Mouse (Mus musculus): ENCODE measurements at regions not wholly inside any gene's neighbourhood (a gene's known extent, or its start where the extent isn't known, plus 50 kb on each side); places are given as distances from the start of the nearest gene placed in this dataset.
"Not testable (repeated sequence)": the region's sequence is repeated elsewhere in the genome, so short reads cannot be mapped to it uniquely, and the experiment has no call there.

DNA sequence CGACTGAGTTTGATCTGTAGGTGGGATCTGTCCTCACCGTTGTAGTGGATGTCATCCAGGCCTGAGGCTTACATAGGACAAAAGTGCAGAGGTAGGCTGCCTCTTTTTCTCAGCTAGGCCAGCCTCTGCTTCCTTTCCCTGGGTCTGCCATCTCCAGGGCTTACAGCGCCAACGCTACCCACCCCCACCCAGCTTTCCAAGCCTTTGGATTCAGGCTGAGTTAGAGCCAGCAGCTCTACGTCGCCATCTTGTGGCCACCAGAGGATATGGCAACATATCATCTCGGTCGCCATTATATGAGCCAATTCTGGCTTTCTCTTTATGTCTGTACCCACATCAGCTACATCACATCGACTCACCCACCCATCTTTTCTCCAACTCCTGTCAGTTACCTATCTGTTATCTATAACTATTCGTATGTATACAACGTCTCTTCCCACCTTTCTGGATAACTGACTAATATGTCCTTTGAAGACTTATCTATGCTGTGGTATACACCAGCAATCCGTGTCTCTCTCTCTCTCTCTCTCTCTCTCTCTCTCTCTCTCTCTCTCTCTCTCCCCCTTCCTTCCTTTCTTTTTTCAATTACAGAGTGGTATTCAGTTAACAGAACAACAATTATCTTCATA lies 74.2 kb upstream of the Klf14 start:
- Histone ChIP-seq H3K9ac (ENCODE audit: low read depth, poor library complexity, severe bottlenecking) (no peak overlapping the region), H3K4me3 (ENCODE audit: low read depth, low read length) (no peak overlapping the region), H3K9me3 (replicated peaks; ENCODE audit: control insufficient read depth, insufficient read depth, low read length, poor library complexity, severe bottlenecking) (no peaks in the 10 kb centered on the region), H3K27ac (ENCODE audit: insufficient read depth, low read length) (no peak overlapping the region), H3K36me3 (ENCODE audit: control insufficient read depth, insufficient read depth, low read length, poor library complexity, severe bottlenecking) (no peaks in the 10 kb centered on the region), H3K4me1 (ENCODE audit: control insufficient read depth, insufficient read depth, low read length) (no peaks in the 10 kb centered on the region), H3K27me3 (ENCODE audit: control insufficient read depth, insufficient read depth, low read length, poor library complexity, severe bottlenecking) (no peaks in the 10 kb centered on the region)
- TF ChIP-seq CTCF (IDR thresholded peaks at IDR 0.05; ENCODE audit: low read depth, low read length) (peak; percentile 87), POLR2A (IDR thresholded peaks at IDR 0.05; ENCODE audit: insufficient read depth, low read length) (no peak)

DNA sequence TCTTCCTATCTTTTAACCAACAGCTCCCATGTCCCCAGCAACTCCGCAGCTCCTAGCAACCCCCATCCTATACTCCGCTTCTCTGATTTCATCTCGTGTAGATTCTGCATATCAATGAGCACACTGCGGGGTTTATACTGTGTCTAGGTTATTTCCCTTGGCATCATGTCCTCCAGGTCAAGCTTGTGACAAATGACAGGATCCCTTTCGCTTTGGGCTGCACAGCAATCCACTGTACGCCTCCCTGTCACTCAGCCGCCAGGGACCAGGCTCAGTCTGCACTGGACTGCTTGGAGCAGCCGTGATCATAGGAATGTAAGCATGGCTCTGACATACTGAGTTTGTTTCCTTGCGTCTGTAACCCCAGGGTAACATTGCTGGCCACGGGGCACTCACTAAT lies 75.9 kb upstream of the Klf14 start:
- Histone ChIP-seq H3K27ac (ENCODE audit: insufficient read depth, low read length) (no peak overlapping the region), H3K9ac (ENCODE audit: low read depth, poor library complexity, severe bottlenecking) (no peak overlapping the region), H3K27me3 (ENCODE audit: control insufficient read depth, insufficient read depth, low read length, poor library complexity, severe bottlenecking) (no peaks in the 10 kb centered on the region), H3K4me1 (ENCODE audit: control insufficient read depth, insufficient read depth, low read length) (no peaks in the 10 kb centered on the region), H3K36me3 (ENCODE audit: control insufficient read depth, insufficient read depth, low read length, poor library complexity, severe bottlenecking) (no peaks in the 10 kb centered on the region), H3K4me3 (ENCODE audit: low read depth, low read length) (no peak overlapping the region), H3K9me3 (replicated peaks; ENCODE audit: control insufficient read depth, insufficient read depth, low read length, poor library complexity, severe bottlenecking) (no peaks in the 10 kb centered on the region)
- TF ChIP-seq EP300 (IDR thresholded peaks at IDR 0.05; ENCODE audit: insufficient read depth, low read depth, low read length) (no peak), CTCF (IDR thresholded peaks at IDR 0.05; ENCODE audit: low read depth, low read length) (no peak), POLR2A (IDR thresholded peaks at IDR 0.05; ENCODE audit: insufficient read depth, low read length) (no peak)

DNA sequence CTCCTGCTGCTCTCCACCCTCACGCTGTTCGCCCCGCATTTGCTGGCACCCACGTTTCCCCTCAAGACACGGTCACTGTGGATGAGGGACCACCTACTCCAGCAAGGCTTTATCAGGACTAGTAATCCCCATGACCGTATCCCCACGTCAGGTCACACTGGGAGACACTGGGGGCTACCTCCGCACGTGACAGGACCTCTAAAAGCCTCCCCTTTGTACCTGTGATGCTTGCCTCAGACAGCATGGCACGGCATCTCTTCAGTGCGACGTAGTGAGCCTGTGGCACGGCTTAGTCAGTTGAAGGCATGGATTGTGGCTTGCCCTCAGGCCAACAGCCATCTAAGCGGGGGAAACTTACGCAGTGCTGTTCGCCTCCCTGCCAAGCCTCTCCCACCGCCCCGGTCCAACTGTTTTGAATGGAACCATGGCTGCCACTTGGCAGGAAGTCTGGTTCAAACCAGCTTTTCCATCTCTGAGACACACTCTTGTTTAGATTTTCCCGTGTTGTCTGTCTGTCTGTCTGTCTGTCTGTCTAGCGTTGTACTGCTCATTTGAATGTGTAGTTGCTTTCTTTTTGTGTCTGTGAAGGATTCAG lies 79.0 kb upstream of the Klf14 start:
- H3K4me3 ChIP-seq (ENCODE audit: low read depth, low read length) = no peak overlapping the region
- no peaks in the 10 kb centered on the region for H3K27me3 ChIP-seq (ENCODE audit: control insufficient read depth, insufficient read depth, low read length, poor library complexity, severe bottlenecking)
- H3K4me1 ChIP-seq (ENCODE audit: control insufficient read depth, insufficient read depth, low read length) = no peaks in the 10 kb centered on the region
- H3K27ac ChIP-seq (ENCODE audit: insufficient read depth, low read length) = no peak overlapping the region
- no peaks in the 10 kb centered on the region for H3K36me3 ChIP-seq (ENCODE audit: control insufficient read depth, insufficient read depth, low read length, poor library complexity, severe bottlenecking)
- no peaks in the 10 kb centered on the region for H3K9me3 ChIP-seq (replicated peaks; ENCODE audit: control insufficient read depth, insufficient read depth, low read length, poor library complexity, severe bottlenecking)
- H3K9ac ChIP-seq (ENCODE audit: low read depth, poor library complexity, severe bottlenecking) = no peak overlapping the region
- TF ChIP-seq CTCF (IDR thresholded peaks at IDR 0.05; ENCODE audit: low read depth, low read length) (no peak), EP300 (IDR thresholded peaks at IDR 0.05; ENCODE audit: insufficient read depth, low read depth, low read length) (no peak), POLR2A (IDR thresholded peaks at IDR 0.05; ENCODE audit: insufficient read depth, low read length) (no peak)

DNA sequence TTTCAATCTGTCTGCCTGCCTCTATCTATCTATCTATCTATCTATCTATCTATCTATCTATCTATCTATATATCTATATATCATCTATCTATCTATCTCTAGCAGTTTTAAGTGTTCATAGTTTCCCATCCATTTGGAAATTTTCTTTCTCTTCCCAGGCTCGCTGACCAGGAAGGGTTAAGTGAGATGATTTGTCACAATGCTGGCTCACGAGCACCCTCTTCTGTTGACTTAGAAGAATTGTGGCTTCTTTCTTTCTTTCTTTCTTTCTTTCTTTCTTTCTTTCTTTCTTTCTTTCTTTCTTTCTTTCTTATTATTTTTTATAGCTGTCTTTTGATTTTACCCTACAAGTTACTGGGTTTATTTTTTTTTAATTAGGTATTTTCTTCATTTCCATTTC lies 79.6 kb upstream of the Klf14 start:
- H3K27ac ChIP-seq (ENCODE audit: insufficient read depth, low read length); H3K36me3 ChIP-seq (ENCODE audit: control insufficient read depth, insufficient read depth, low read length, poor library complexity, severe bottlenecking); H3K9ac ChIP-seq (ENCODE audit: low read depth, poor library complexity, severe bottlenecking); H3K4me1 ChIP-seq (ENCODE audit: control insufficient read depth, insufficient read depth, low read length); H3K27me3 ChIP-seq (ENCODE audit: control insufficient read depth, insufficient read depth, low read length, poor library complexity, severe bottlenecking); H3K4me3 ChIP-seq (ENCODE audit: low read depth, low read length); H3K9me3 ChIP-seq (replicated peaks; ENCODE audit: control insufficient read depth, insufficient read depth, low read length, poor library complexity, severe bottlenecking): not testable (repeated sequence)

DNA sequence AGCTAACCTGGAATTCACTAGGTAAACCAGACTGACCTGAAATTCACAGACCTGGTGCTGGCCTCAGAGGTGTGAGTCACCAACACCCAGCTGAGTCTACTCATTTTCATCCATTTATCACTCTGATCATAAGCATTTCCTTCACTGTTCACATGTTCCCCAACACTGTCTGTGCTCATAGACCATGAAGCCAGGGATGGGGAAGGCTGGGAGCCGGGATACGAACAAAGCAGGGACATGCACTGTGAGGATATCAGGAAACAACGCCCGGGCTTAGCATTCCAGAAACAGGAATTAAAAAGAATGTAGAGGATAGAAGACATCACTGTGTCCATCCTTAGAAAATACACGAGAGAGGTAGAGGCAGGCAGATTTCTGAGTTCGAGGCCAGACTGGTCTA lies 80.6 kb upstream of the Klf14 start:
- H3K9ac ChIP-seq (ENCODE audit: low read depth, poor library complexity, severe bottlenecking) = no peak overlapping the region
- no peaks in the 10 kb centered on the region for H3K36me3 ChIP-seq (ENCODE audit: control insufficient read depth, insufficient read depth, low read length, poor library complexity, severe bottlenecking)
- H3K27ac ChIP-seq (ENCODE audit: insufficient read depth, low read length) = no peak overlapping the region
- H3K9me3 ChIP-seq (replicated peaks; ENCODE audit: control insufficient read depth, insufficient read depth, low read length, poor library complexity, severe bottlenecking) = no peaks in the 10 kb centered on the region
- H3K4me3 ChIP-seq (ENCODE audit: low read depth, low read length) = no peak overlapping the region
- H3K27me3 ChIP-seq (ENCODE audit: control insufficient read depth, insufficient read depth, low read length, poor library complexity, severe bottlenecking) = no peaks in the 10 kb centered on the region
- TF ChIP-seq CTCF (IDR thresholded peaks at IDR 0.05; ENCODE audit: low read depth, low read length) = no peak
- H3K4me1 ChIP-seq (ENCODE audit: control insufficient read depth, insufficient read depth, low read length) = no peaks in the 10 kb centered on the region

DNA sequence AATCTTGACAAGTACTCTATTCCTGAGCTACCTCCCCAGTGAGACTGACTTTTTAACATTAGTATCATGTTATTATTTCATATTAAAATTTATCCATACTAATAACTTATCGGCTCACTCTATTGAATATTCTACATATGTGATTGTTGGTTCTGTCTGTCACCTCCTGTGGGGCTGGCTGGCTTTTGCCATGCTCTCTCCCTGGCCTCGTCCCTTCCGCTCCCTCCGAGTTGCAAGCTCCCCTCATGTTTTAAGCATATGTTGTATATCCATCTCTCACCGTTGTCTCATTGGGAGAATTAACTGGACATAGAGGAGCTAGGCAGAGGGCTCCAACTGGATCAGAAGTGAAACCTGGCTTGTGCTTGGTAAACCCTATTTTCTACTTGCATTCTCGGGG lies 81.9 kb upstream of the Klf14 start:
- no peak overlapping the region for H3K27ac ChIP-seq (ENCODE audit: insufficient read depth, low read length)
- no peak overlapping the region for H3K9ac ChIP-seq (ENCODE audit: low read depth, poor library complexity, severe bottlenecking)
- no peaks in the 10 kb centered on the region for H3K4me1 ChIP-seq (ENCODE audit: control insufficient read depth, insufficient read depth, low read length)
- H3K4me3 ChIP-seq (ENCODE audit: low read depth, low read length) = no peak overlapping the region
- no peaks in the 10 kb centered on the region for H3K27me3 ChIP-seq (ENCODE audit: control insufficient read depth, insufficient read depth, low read length, poor library complexity, severe bottlenecking)
- H3K36me3 ChIP-seq (ENCODE audit: control insufficient read depth, insufficient read depth, low read length, poor library complexity, severe bottlenecking) = no peaks in the 10 kb centered on the region
- no peaks in the 10 kb centered on the region for H3K9me3 ChIP-seq (replicated peaks; ENCODE audit: control insufficient read depth, insufficient read depth, low read length, poor library complexity, severe bottlenecking)
- TF ChIP-seq EP300 (IDR thresholded peaks at IDR 0.05; ENCODE audit: insufficient read depth, low read depth, low read length) (no peak), CTCF (IDR thresholded peaks at IDR 0.05; ENCODE audit: low read depth, low read length) (no peak), POLR2A (IDR thresholded peaks at IDR 0.05; ENCODE audit: insufficient read depth, low read length) (no peak)
